Mouse (Mus musculus) testis, adult 2 months (tissue): ENCODE results near the gene Aldh3b1.

Source experiments
- CTCF ChIP-seq: fragments of 200-500 bp; IDR thresholded peaks from 2 replicates; pipeline ENCODE4 v1.5.1; 2012; ENCODE audit warnings: low read depth, mild to moderate bottlenecking, inconsistent platforms, low read length, moderate library complexity; ENCODE audit not compliant: control insufficient read depth, insufficient read depth, insufficient replicate concordance
- POLR2A ChIP-seq: fragments of 200-500 bp; IDR thresholded peaks from 2 replicates; pipeline ENCODE4 v1.6.1; 2012; ENCODE audit warnings: low read depth, mild to moderate bottlenecking, inconsistent platforms, low read length, moderate library complexity; ENCODE audit not compliant: control insufficient read depth

GRCm38 (mm10) chr19:3929211-3929941 lies at the start of gene Aldh3b1:
- no peak for TF ChIP-seq POLR2A
- no peak for TF ChIP-seq CTCF
